Mouse (Mus musculus): ENCODE data around the gene Mfsd4a. TPM values are rescaled to one million over a fixed set of nuclear protein-coding genes. Genes with fewer than 3 reads are reported as not detected.
A peak's percentile ranks its signal among the peaks of the same experiment; 100 is the strongest.

Mfsd4a gene
- polyA plus RNA-seq, 1 experiment = not detected

- H3K9me3 ChIP-seq (replicated peaks; ENCODE audit: control insufficient read depth, insufficient read depth, low read length, poor library complexity, severe bottlenecking) = no peaks in the 10 kb centered on the region
- no peaks in the 10 kb centered on the region for H3K27me3 ChIP-seq (ENCODE audit: control insufficient read depth, insufficient read depth, low read length, poor library complexity, severe bottlenecking)
- H3K4me1 ChIP-seq (ENCODE audit: control insufficient read depth, insufficient read depth, low read length) = peaks cover 3% of the 10 kb centered on the region
- H3K27ac ChIP-seq (ENCODE audit: insufficient read depth, low read length) = no peak overlapping the region
- TF ChIP-seq CTCF (IDR thresholded peaks at IDR 0.05; ENCODE audit: low read depth, low read length) (no peak), EP300 (IDR thresholded peaks at IDR 0.05; ENCODE audit: insufficient read depth, low read depth, low read length) (no peak), POLR2A (IDR thresholded peaks at IDR 0.05; ENCODE audit: insufficient read depth, low read length) (no peak)
- peak overlapping the region; percentile 0; the same call in 1 of the 2 replicates for H3K4me3 ChIP-seq (ENCODE audit: low read depth, low read length)
- no peaks in the 10 kb centered on the region for H3K36me3 ChIP-seq (ENCODE audit: control insufficient read depth, insufficient read depth, low read length, poor library complexity, severe bottlenecking)
- peak overlapping the region; percentile 98 for H3K9ac ChIP-seq (ENCODE audit: low read depth, poor library complexity, severe bottlenecking)
Observed at GRCm38 (mm10) chr1:132008881-132009644, 58.8 kb downstream of the Mfsd4a start.

GRCm38 (mm10) chr1:132007828-132008827 lies 59.7 kb downstream of the Mfsd4a start:
- H3K4me3 ChIP-seq (ENCODE audit: low read depth, low read length) = peak overlapping the region; percentile 80

GRCm38 (mm10) chr1:132007282-132007815 lies 60.5 kb downstream of the Mfsd4a start, which contains the start of gene Elk4:
Gene Elk4 (plus strand): TSS chr1:132007607.
- TF ChIP-seq CTCF (IDR thresholded peaks at IDR 0.05; ENCODE audit: low read depth, low read length) (no peak), POLR2A (IDR thresholded peaks at IDR 0.05; ENCODE audit: insufficient read depth, low read length) (peak; percentile 34)
- Histone ChIP-seq H3K9me3 (replicated peaks; ENCODE audit: control insufficient read depth, insufficient read depth, low read length, poor library complexity, severe bottlenecking) (no peaks in the 10 kb centered on the region), H3K9ac (ENCODE audit: low read depth, poor library complexity, severe bottlenecking) (peak within 1 kb of the TSS; percentile 98), H3K36me3 (ENCODE audit: control insufficient read depth, insufficient read depth, low read length, poor library complexity, severe bottlenecking) (no peaks in the 10 kb centered on the region), H3K27me3 (ENCODE audit: control insufficient read depth, insufficient read depth, low read length, poor library complexity, severe bottlenecking) (no peaks in the 10 kb centered on the region), H3K4me1 (ENCODE audit: control insufficient read depth, insufficient read depth, low read length) (peaks cover 3% of the 10 kb centered on the region), H3K4me3 (ENCODE audit: low read depth, low read length) (peak within 1 kb of the TSS; percentile 80), H3K27ac (ENCODE audit: insufficient read depth, low read length) (peak within 1 kb of the TSS; percentile 92)

More at GRCm38 (mm10) chr1:132007828-132008827, 59.7 kb downstream of the Mfsd4a start:
- peaks cover 3% of the 10 kb centered on the region for H3K4me1 ChIP-seq (ENCODE audit: control insufficient read depth, insufficient read depth, low read length)
- no peaks in the 10 kb centered on the region for H3K9me3 ChIP-seq (replicated peaks; ENCODE audit: control insufficient read depth, insufficient read depth, low read length, poor library complexity, severe bottlenecking)
- no peaks in the 10 kb centered on the region for H3K27me3 ChIP-seq (ENCODE audit: control insufficient read depth, insufficient read depth, low read length, poor library complexity, severe bottlenecking)
- TF ChIP-seq POLR2A (IDR thresholded peaks at IDR 0.05; ENCODE audit: insufficient read depth, low read length) = peak; percentile 69
- no peak for TF ChIP-seq EP300 (IDR thresholded peaks at IDR 0.05; ENCODE audit: insufficient read depth, low read depth, low read length)
- H3K36me3 ChIP-seq (ENCODE audit: control insufficient read depth, insufficient read depth, low read length, poor library complexity, severe bottlenecking) = no peaks in the 10 kb centered on the region
- peak overlapping the region; percentile 92 for H3K27ac ChIP-seq (ENCODE audit: insufficient read depth, low read length)
- H3K9ac ChIP-seq (ENCODE audit: low read depth, poor library complexity, severe bottlenecking) = peak overlapping the region; percentile 98

- H3K9ac ChIP-seq (ENCODE audit: low read depth, poor library complexity, severe bottlenecking) = peak overlapping the region; percentile 98
- TF ChIP-seq CTCF (IDR thresholded peaks at IDR 0.05; ENCODE audit: low read depth, low read length) (no peak), POLR2A (IDR thresholded peaks at IDR 0.05; ENCODE audit: insufficient read depth, low read length) (no peak), EP300 (IDR thresholded peaks at IDR 0.05; ENCODE audit: insufficient read depth, low read depth, low read length) (no peak)
- H3K4me3 ChIP-seq (ENCODE audit: low read depth, low read length) = no peak overlapping the region
- H3K9me3 ChIP-seq (replicated peaks; ENCODE audit: control insufficient read depth, insufficient read depth, low read length, poor library complexity, severe bottlenecking) = no peaks in the 10 kb centered on the region
- H3K27me3 ChIP-seq (ENCODE audit: control insufficient read depth, insufficient read depth, low read length, poor library complexity, severe bottlenecking) = no peaks in the 10 kb centered on the region
- H3K4me1 ChIP-seq (ENCODE audit: control insufficient read depth, insufficient read depth, low read length) = peaks cover 3% of the 10 kb centered on the region
- H3K36me3 ChIP-seq (ENCODE audit: control insufficient read depth, insufficient read depth, low read length, poor library complexity, severe bottlenecking) = no peaks in the 10 kb centered on the region
- peak overlapping the region; percentile 70 for H3K27ac ChIP-seq (ENCODE audit: insufficient read depth, low read length)
Observed at GRCm38 (mm10) chr1:132006721-132007120, 61.1 kb downstream of the Mfsd4a start.

- no peak for TF ChIP-seq EP300 (IDR thresholded peaks at IDR 0.05; ENCODE audit: insufficient read depth, low read depth, low read length)
- TF ChIP-seq POLR2A (IDR thresholded peaks at IDR 0.05; ENCODE audit: insufficient read depth, low read length) = no peak
- TF ChIP-seq CTCF (IDR thresholded peaks at IDR 0.05; ENCODE audit: low read depth, low read length) = no peak
- no peak overlapping the region for H3K9ac ChIP-seq (ENCODE audit: low read depth, poor library complexity, severe bottlenecking)
- H3K9me3 ChIP-seq (replicated peaks; ENCODE audit: control insufficient read depth, insufficient read depth, low read length, poor library complexity, severe bottlenecking) = no peaks in the 10 kb centered on the region
- H3K27ac ChIP-seq (ENCODE audit: insufficient read depth, low read length) = no peak overlapping the region
- H3K4me1 ChIP-seq (ENCODE audit: control insufficient read depth, insufficient read depth, low read length) = peaks cover 3% of the 10 kb centered on the region
- no peaks in the 10 kb centered on the region for H3K27me3 ChIP-seq (ENCODE audit: control insufficient read depth, insufficient read depth, low read length, poor library complexity, severe bottlenecking)
- H3K4me3 ChIP-seq (ENCODE audit: low read depth, low read length) = no peak overlapping the region
- no peaks in the 10 kb centered on the region for H3K36me3 ChIP-seq (ENCODE audit: control insufficient read depth, insufficient read depth, low read length, poor library complexity, severe bottlenecking)
Observed at GRCm38 (mm10) chr1:132006046-132006445, 61.8 kb downstream of the Mfsd4a start.

All from ES-Bruce4 (cell line).